Mouse (Mus musculus): ENCODE data around the gene Raver1.

GRCm38 (mm10) chr9:21135941-21136381 lies 44.2 kb upstream of the Raver1 start:
- TF ChIP-seq CTCF (IDR thresholded peaks at IDR 0.05; ENCODE audit: borderline replicate concordance, insufficient read depth, low read depth, low read length) = no peak
- no peak for TF ChIP-seq POLR2A (IDR thresholded peaks at IDR 0.05; ENCODE audit: borderline replicate concordance, insufficient read depth, low read length)

All from cerebellum, adult 2 months (tissue).